Mouse (Mus musculus): ENCODE measurements at regions not wholly inside any gene's neighbourhood (a gene's known extent, or its start where the extent isn't known, plus 50 kb on each side); places are given as distances from the start of the nearest gene placed in this dataset.

- TF ChIP-seq GATA1 (IDR thresholded peaks at IDR 0.05; ENCODE audit: borderline replicate concordance, low read length) (no peak), FLI1 (IDR thresholded peaks at IDR 0.05; ENCODE audit: low read length) (no peak)
- H3K27me3 ChIP-seq (replicated peaks), result no peaks in the 10 kb centered on the region
Measured at GRCm38 (mm10) chr7:37908618-37909130, 114.7 kb downstream of the Uri1 start.

GRCm38 (mm10) chr7:37893885-37894284 is 120.4 kb upstream of the Zfp536 start:
- TF ChIP-seq FLI1 (IDR thresholded peaks at IDR 0.05; ENCODE audit: low read length), result no peak
- TF ChIP-seq GATA1 (IDR thresholded peaks at IDR 0.05; ENCODE audit: borderline replicate concordance, low read length), result no peak
- Histone ChIP-seq H3K4me1 (no peaks in the 10 kb centered on the region), H3K36me3 (replicated peaks; ENCODE audit: low read length) (no peaks in the 10 kb centered on the region), H3K9me3 (peaks cover 36% of the 10 kb centered on the region), H3K27me3 (replicated peaks) (no peaks in the 10 kb centered on the region), H3K4me3 (replicated peaks) (no peak overlapping the region)

More at GRCm38 (mm10) chr7:37908618-37909130, 114.7 kb downstream of the Uri1 start:
- H3K4me3 ChIP-seq (replicated peaks), result no peak overlapping the region
- H3K9me3 ChIP-seq, result peaks cover 17% of the 10 kb centered on the region
- no peaks in the 10 kb centered on the region for H3K36me3 ChIP-seq (replicated peaks; ENCODE audit: low read length)
- H3K4me1 ChIP-seq, result no peaks in the 10 kb centered on the region

GRCm38 (mm10) chr7:37874382-37874781 is 100.9 kb upstream of the Zfp536 start:
- no peak for TF ChIP-seq FLI1 (IDR thresholded peaks at IDR 0.05; ENCODE audit: low read length)
- no peak for TF ChIP-seq GATA1 (IDR thresholded peaks at IDR 0.05; ENCODE audit: borderline replicate concordance, low read length)
- peaks cover 8% of the 10 kb centered on the region; the same call in 1 of the 2 replicates for H3K9me3 ChIP-seq
- H3K27me3 ChIP-seq (replicated peaks), result no peaks in the 10 kb centered on the region
- H3K36me3 ChIP-seq (replicated peaks; ENCODE audit: low read length), result no peaks in the 10 kb centered on the region
- H3K4me3 ChIP-seq (replicated peaks), result no peak overlapping the region
- no peaks in the 10 kb centered on the region for H3K4me1 ChIP-seq

- Histone ChIP-seq H3K27me3 (replicated peaks) (no peaks in the 10 kb centered on the region), H3K4me3 (replicated peaks) (no peak overlapping the region), H3K4me1 (no peaks in the 10 kb centered on the region), H3K9me3 (no peaks in the 10 kb centered on the region), H3K36me3 (replicated peaks; ENCODE audit: low read length) (no peaks in the 10 kb centered on the region)
- TF ChIP-seq FLI1 (IDR thresholded peaks at IDR 0.05; ENCODE audit: low read length), result no peak
- no peak for TF ChIP-seq GATA1 (IDR thresholded peaks at IDR 0.05; ENCODE audit: borderline replicate concordance, low read length)
Measured at GRCm38 (mm10) chr7:37870956-37871355, 97.5 kb upstream of the Zfp536 start.

- TF ChIP-seq GATA1 (IDR thresholded peaks at IDR 0.05; ENCODE audit: borderline replicate concordance, low read length), result no peak
- TF ChIP-seq FLI1 (IDR thresholded peaks at IDR 0.05; ENCODE audit: low read length), result no peak
- no peaks in the 10 kb centered on the region for H3K9me3 ChIP-seq
- H3K4me1 ChIP-seq, result no peaks in the 10 kb centered on the region
- no peaks in the 10 kb centered on the region for H3K36me3 ChIP-seq (replicated peaks; ENCODE audit: low read length)
- H3K4me3 ChIP-seq (replicated peaks), result no peak overlapping the region
- no peaks in the 10 kb centered on the region for H3K27me3 ChIP-seq (replicated peaks)
Measured at GRCm38 (mm10) chr7:37866468-37866867, 93.0 kb upstream of the Zfp536 start.

GRCm38 (mm10) chr7:37851471-37851870 is 78.0 kb upstream of the Zfp536 start:
- Histone ChIP-seq H3K9me3 (0 out of 2 replicates have a peak, but pooled peaks cover 2% of the 10 kb centered on the region), H3K4me1 (no peaks in the 10 kb centered on the region), H3K4me3 (replicated peaks) (no peak overlapping the region), H3K27me3 (replicated peaks) (no peaks in the 10 kb centered on the region), H3K36me3 (replicated peaks; ENCODE audit: low read length) (no peaks in the 10 kb centered on the region)
- TF ChIP-seq GATA1 (IDR thresholded peaks at IDR 0.05; ENCODE audit: borderline replicate concordance, low read length) (no peak), FLI1 (IDR thresholded peaks at IDR 0.05; ENCODE audit: low read length) (no peak)

- TF ChIP-seq GATA1 (IDR thresholded peaks at IDR 0.05; ENCODE audit: borderline replicate concordance, low read length) (no peak), FLI1 (IDR thresholded peaks at IDR 0.05; ENCODE audit: low read length) (no peak)
- H3K27me3 ChIP-seq (replicated peaks), result no peaks in the 10 kb centered on the region
- H3K4me3 ChIP-seq (replicated peaks), result no peak overlapping the region
- H3K4me1 ChIP-seq, result no peaks in the 10 kb centered on the region
- no peaks in the 10 kb centered on the region for H3K36me3 ChIP-seq (replicated peaks; ENCODE audit: low read length)
- no peaks in the 10 kb centered on the region for H3K9me3 ChIP-seq
Measured at GRCm38 (mm10) chr7:37845201-37845600, 71.8 kb upstream of the Zfp536 start.

- Histone ChIP-seq H3K36me3 (replicated peaks; ENCODE audit: low read length) (no peaks in the 10 kb centered on the region), H3K9me3 (no peaks in the 10 kb centered on the region), H3K4me1 (no peaks in the 10 kb centered on the region), H3K4me3 (replicated peaks) (peak overlapping the region; percentile 12), H3K27me3 (replicated peaks) (no peaks in the 10 kb centered on the region)
- TF ChIP-seq FLI1 (IDR thresholded peaks at IDR 0.05; ENCODE audit: low read length) (no peak), GATA1 (IDR thresholded peaks at IDR 0.05; ENCODE audit: borderline replicate concordance, low read length) (no peak)
Measured at GRCm38 (mm10) chr7:37842000-37842513, 68.6 kb upstream of the Zfp536 start.

GRCm38 (mm10) chr7:37841549-37841948 is 68.1 kb upstream of the Zfp536 start:
- no peaks in the 10 kb centered on the region for H3K9me3 ChIP-seq
- H3K36me3 ChIP-seq (replicated peaks; ENCODE audit: low read length), result no peaks in the 10 kb centered on the region
- no peaks in the 10 kb centered on the region for H3K27me3 ChIP-seq (replicated peaks)
- H3K4me3 ChIP-seq (replicated peaks), result no peak overlapping the region
- TF ChIP-seq FLI1 (IDR thresholded peaks at IDR 0.05; ENCODE audit: low read length) (no peak), GATA1 (IDR thresholded peaks at IDR 0.05; ENCODE audit: borderline replicate concordance, low read length) (no peak)
- H3K4me1 ChIP-seq, result no peaks in the 10 kb centered on the region

GRCm38 (mm10) chr7:37837883-37838282 is 64.4 kb upstream of the Zfp536 start:
- no peak for TF ChIP-seq FLI1 (IDR thresholded peaks at IDR 0.05; ENCODE audit: low read length)
- TF ChIP-seq GATA1 (IDR thresholded peaks at IDR 0.05; ENCODE audit: borderline replicate concordance, low read length), result no peak
- Histone ChIP-seq H3K4me1 (no peaks in the 10 kb centered on the region), H3K27me3 (replicated peaks) (no peaks in the 10 kb centered on the region), H3K4me3 (replicated peaks) (peak overlapping the region; percentile 4), H3K36me3 (replicated peaks; ENCODE audit: low read length) (no peaks in the 10 kb centered on the region), H3K9me3 (0 out of 2 replicates have a peak, but pooled peaks cover 7% of the 10 kb centered on the region)

Data from megakaryocyte, embryonic 14.5 days (primary cell).